Mouse (Mus musculus): ENCODE measurements around the gene Helz. TPM values are rescaled to one million over a fixed set of nuclear protein-coding genes. Genes with fewer than 3 reads are reported as not detected.
"Not testable (repeated sequence)": the region's sequence is repeated elsewhere in the genome, so short reads cannot be mapped to it uniquely, and the experiment has no call there.

The Helz gene
- polyA plus RNA-seq (2015; fragmentation: Nextera tagmentation; extraction: Ambion mirVana) = 3.1 and 3.3 TPM in 2 replicates

DNA sequence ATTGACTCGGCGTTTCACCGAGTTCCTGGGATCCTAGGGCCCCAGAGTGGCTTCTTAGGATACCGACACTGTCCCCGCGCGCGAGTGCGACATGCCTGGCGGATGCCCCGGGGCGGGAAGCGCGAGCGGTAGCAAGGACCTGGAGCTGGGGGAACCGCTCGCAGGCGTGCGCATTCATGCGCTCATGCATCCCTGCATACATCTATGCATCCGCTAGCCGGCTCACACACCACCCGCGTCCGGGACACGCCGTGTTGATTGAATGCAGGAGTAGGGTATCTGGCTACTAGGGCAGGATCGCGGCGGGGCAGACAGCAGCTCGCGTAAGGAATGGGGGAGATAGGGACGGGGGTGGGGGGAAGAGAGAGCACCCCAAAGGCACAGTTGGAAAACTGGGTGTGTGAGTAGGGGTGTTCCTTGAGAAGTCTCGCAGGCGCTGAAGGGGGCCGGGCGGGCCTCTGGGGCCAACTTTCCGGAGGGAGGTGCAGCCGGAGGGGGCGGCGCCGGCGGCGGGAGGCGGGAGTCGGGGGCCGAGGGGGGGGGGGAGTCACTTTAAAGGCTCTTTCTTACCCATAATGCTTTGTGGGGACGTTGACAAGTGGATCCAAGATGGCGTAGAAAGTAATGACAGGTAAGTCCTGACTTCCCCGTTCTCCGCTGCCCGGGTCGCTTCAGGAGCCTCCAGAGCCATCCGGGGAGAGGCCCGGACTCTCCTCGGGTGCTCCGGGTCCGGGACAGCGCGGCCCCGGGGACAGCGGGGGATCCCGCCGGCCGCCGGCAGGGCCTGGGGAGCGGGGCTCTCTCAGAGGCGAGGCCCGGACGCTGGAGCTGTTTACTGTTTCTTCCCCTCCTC lies at the start of gene Helz:
Gene Helz (plus strand): TSS at position 580 of the 853 bp plus-strand sequence.
- ATAC-seq = peak; percentile 83
- Histone ChIP-seq H3K4me1 (ENCODE audit: insufficient read depth) (peaks cover 15% of the 10 kb centered on the region), H3K27me3 (ENCODE audit: insufficient read depth, low read length) (peaks cover 5% of the 10 kb centered on the region; the same call in 1 of the 2 replicates), H3K9me3 (ENCODE audit: low read length) (no peaks in the 10 kb centered on the region), H3K4me2 (ENCODE audit: low read depth, low read length) (peak within 1 kb of the TSS; percentile 94), H3K27ac (ENCODE audit: low read depth) (peak within 1 kb of the TSS; percentile 86), H3K4me3 (ENCODE audit: low read depth, low read length) (peak within 1 kb of the TSS; percentile 93), H3K9ac (replicated peaks) (peak within 1 kb of the TSS; percentile 96), H3K36me3 (replicated peaks; ENCODE audit: insufficient read depth, low read length) (peaks cover 9% of the 10 kb centered on the region)
- TF ChIP-seq CTCF (IDR thresholded peaks at IDR 0.05; ENCODE audit: low read depth) = no peak
- no peak for TF ChIP-seq EP300 (IDR thresholded peaks at IDR 0.05; ENCODE audit: low read depth)
- under 1% methylated on average over 55 of the region's 70 CpGs for WGBS (ENCODE audit: insufficient replicate concordance)
- DNase-seq = peak; percentile 85

DNA sequence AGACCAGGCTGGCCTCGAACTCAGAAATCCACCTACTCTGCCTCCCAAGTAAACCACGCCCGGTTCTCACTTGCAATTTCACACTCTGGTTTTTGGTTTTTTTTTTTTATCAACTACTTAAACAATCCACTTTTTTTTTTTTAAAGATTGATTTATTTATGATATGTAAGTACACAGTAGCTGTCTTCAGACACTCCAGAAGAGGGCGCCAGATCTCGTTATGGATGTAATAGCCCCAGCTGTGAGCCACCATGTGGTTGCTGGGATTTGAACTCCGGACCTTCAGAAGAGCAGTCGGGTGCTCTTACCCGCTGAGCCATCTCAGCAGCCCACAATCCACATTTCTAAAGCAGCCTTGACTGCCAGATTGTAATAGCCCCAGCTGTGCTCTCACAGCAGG lies 44.9 kb upstream of the Helz start:
- no peak overlapping the region for H3K27ac ChIP-seq (ENCODE audit: low read depth)
- 81% methylated on average over 8 of the region's 8 CpGs for WGBS (ENCODE audit: insufficient replicate concordance)

DNA sequence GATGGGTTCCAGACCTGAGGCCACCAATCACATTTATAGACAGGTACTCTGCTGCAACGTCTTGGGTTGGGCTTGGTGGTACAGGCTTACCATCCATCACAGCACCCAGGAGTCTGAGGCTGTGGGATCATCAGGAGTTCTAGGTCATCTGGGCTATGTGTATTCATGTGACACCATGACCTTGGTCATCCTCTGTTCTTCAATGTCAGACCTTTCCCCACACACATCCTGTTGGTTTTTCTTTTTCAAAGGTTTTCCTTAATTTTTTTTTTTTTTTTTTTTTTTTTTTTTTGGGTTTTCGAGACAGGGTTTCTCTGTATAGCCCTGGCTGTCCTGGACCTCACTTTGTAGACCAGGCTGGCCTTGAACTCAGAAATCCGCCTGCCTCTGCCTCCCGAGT lies 43.4 kb upstream of the Helz start:
- not testable (repeated sequence) for H3K27me3 ChIP-seq (ENCODE audit: insufficient read depth, low read length); H3K4me1 ChIP-seq (ENCODE audit: insufficient read depth); H3K27ac ChIP-seq (ENCODE audit: low read depth); ATAC-seq; DNase-seq; H3K4me2 ChIP-seq (ENCODE audit: low read depth, low read length); H3K4me3 ChIP-seq (ENCODE audit: low read depth, low read length); H3K36me3 ChIP-seq (replicated peaks; ENCODE audit: insufficient read depth, low read length); H3K9ac ChIP-seq (replicated peaks); H3K9me3 ChIP-seq (ENCODE audit: low read length)
- 87% methylated on average over 3 of the region's 4 CpGs for WGBS (ENCODE audit: insufficient replicate concordance)

More for the DNA sequence above, 44.9 kb upstream of the Helz start:
- no peak for ATAC-seq
- no peak overlapping the region for H3K9ac ChIP-seq (replicated peaks)
- H3K4me3 ChIP-seq (ENCODE audit: low read depth, low read length) = no peak overlapping the region
- H3K9me3 ChIP-seq (ENCODE audit: low read length) = no peaks in the 10 kb centered on the region
- H3K4me2 ChIP-seq (ENCODE audit: low read depth, low read length) = no peak overlapping the region
- peak; percentile 39 for TF ChIP-seq CTCF (IDR thresholded peaks at IDR 0.05; ENCODE audit: low read depth)
- no peak for TF ChIP-seq EP300 (IDR thresholded peaks at IDR 0.05; ENCODE audit: low read depth)
- DNase-seq = no peak
- H3K27me3 ChIP-seq (ENCODE audit: insufficient read depth, low read length) = no peaks in the 10 kb centered on the region
- no peaks in the 10 kb centered on the region for H3K4me1 ChIP-seq (ENCODE audit: insufficient read depth)
- peaks cover 10% of the 10 kb centered on the region for H3K36me3 ChIP-seq (replicated peaks; ENCODE audit: insufficient read depth, low read length)

- peaks cover 13% of the 10 kb centered on the region for H3K4me1 ChIP-seq (ENCODE audit: insufficient read depth)
- 45% methylated on average over 1 of the region's 1 CpGs for WGBS (ENCODE audit: insufficient replicate concordance)
- DNase-seq = peak; percentile 32
Observed at GRCm38 (mm10) chr11:107506260-107506659, 41.5 kb upstream of the Helz start.

DNA sequence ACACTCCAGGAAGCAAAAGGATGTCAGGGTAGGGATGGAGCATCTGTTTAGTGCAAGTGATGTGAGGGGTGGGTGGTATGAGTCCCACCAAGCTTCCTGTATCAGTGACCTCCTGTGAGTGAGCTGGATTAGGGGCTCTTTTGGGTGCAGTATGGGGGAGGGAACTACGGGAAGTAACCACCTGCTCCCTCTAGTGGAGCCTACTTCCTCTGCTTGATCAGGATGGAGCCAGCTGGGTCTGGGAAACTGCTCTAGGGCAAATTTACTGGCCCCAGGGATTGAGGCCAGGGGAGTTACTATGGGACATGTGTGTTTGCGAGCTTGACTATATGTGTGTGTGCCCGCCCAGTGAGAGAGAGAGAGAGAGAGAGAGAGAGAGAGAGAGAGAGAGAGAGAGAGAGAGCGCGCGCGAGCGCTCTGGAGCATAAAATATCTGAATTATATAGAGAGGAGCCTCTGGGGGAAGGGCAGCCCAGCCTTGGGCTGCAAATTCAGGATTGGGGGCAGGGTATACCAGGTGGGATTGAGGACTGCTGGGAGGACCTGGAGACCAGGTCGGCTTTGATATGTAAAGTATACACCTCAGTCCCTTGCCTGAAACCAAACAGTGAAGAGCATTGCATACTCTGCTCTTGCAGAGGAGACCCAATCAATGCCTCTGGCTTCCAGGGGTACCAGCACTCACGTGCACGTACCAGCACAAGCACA lies 37.9 kb upstream of the Helz start:
- Histone ChIP-seq H3K27ac (ENCODE audit: low read depth) (no peak overlapping the region), H3K4me1 (ENCODE audit: insufficient read depth) (peaks cover 13% of the 10 kb centered on the region), H3K9ac (replicated peaks) (no peak overlapping the region), H3K36me3 (replicated peaks; ENCODE audit: insufficient read depth, low read length) (no peaks in the 10 kb centered on the region), H3K27me3 (ENCODE audit: insufficient read depth, low read length) (no peaks in the 10 kb centered on the region), H3K4me2 (ENCODE audit: low read depth, low read length) (0 out of 2 replicates have a peak overlapping the region, but pooled peaks have one; percentile 39), H3K4me3 (ENCODE audit: low read depth, low read length) (no peak overlapping the region), H3K9me3 (ENCODE audit: low read length) (no peaks in the 10 kb centered on the region)
- no peak for ATAC-seq
- TF ChIP-seq CTCF (IDR thresholded peaks at IDR 0.05; ENCODE audit: low read depth) (peak; percentile 49), EP300 (IDR thresholded peaks at IDR 0.05; ENCODE audit: low read depth) (no peak)
- DNase-seq = no peak
- 24% methylated on average over 11 of the region's 11 CpGs for WGBS (ENCODE audit: insufficient replicate concordance)

More at GRCm38 (mm10) chr11:107506260-107506659, 41.5 kb upstream of the Helz start:
- H3K9ac ChIP-seq (replicated peaks) = no peak overlapping the region
- no peak overlapping the region for H3K4me2 ChIP-seq (ENCODE audit: low read depth, low read length)
- no peaks in the 10 kb centered on the region for H3K27me3 ChIP-seq (ENCODE audit: insufficient read depth, low read length)
- H3K36me3 ChIP-seq (replicated peaks; ENCODE audit: insufficient read depth, low read length) = no peaks in the 10 kb centered on the region
- peak; percentile 71 for TF ChIP-seq CTCF (IDR thresholded peaks at IDR 0.05; ENCODE audit: low read depth)
- TF ChIP-seq EP300 (IDR thresholded peaks at IDR 0.05; ENCODE audit: low read depth) = no peak
- no peak overlapping the region for H3K4me3 ChIP-seq (ENCODE audit: low read depth, low read length)
- H3K9me3 ChIP-seq (ENCODE audit: low read length) = no peaks in the 10 kb centered on the region
- H3K27ac ChIP-seq (ENCODE audit: low read depth) = no peak overlapping the region
- no peak for ATAC-seq
